Mouse (Mus musculus): ENCODE measurements around the gene Map3k21. TPM values are rescaled to one million over a fixed set of nuclear protein-coding genes. Genes with fewer than 3 reads are reported as not detected.
A peak's percentile ranks its signal among the peaks of the same experiment; 100 is the strongest.

Map3k21 gene
- total and polyA plus RNA-seq, 2 experiments from 2014 or later: 0.85 to 2.3 TPM

DNA sequence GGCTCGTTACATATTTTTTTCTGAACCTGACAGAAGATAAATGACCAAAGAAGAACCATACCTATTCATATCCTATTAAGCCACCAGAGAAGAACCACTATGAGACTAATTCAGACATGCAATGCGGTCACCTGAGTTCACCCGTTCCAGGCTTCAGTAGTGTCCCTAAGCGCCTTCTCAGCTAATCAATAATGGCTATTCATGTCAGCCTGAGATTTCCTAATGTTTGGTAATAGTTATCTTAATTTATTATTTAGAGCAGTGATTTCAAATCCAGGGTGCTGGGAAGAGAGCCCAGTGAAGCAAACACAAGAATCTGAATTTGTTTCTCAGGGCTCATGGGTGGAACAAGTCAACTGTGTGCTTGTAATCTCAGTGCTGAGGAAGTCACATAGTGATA, 73.9 kb downstream of the Map3k21 start:
- DNase-seq (no peak), ATAC-seq (no peak)
- Histone ChIP-seq H3K4me2 (ENCODE audit: low read depth) (no peak overlapping the region), H3K4me3 (ENCODE audit: low read depth, low read length) (no peak overlapping the region), H3K27ac (ENCODE audit: low read depth, low read length) (no peak overlapping the region), H3K9ac (no peak overlapping the region), H3K27me3 (ENCODE audit: insufficient read depth, low read length) (no peaks in the 10 kb centered on the region), H3K36me3 (ENCODE audit: insufficient read depth) (no peaks in the 10 kb centered on the region), H3K9me3 (ENCODE audit: low read length) (no peaks in the 10 kb centered on the region), H3K4me1 (ENCODE audit: insufficient read depth) (peaks cover 2% of the 10 kb centered on the region; the same call in 1 of the 2 replicates)
- 92% methylated on average over 4 of the region's 4 CpGs for WGBS
- no peak for TF ChIP-seq CTCF (IDR thresholded peaks at IDR 0.05; ENCODE audit: low read depth)

GRCm38 (mm10) chr8:125985364-125985763, 75.1 kb downstream of the Map3k21 start:
- no peak overlapping the region for H3K4me2 ChIP-seq (ENCODE audit: low read depth)
- WGBS: 56% methylated on average over 2 of the region's 2 CpGs
- no peaks in the 10 kb centered on the region for H3K9me3 ChIP-seq (ENCODE audit: low read length)
- H3K36me3 ChIP-seq (ENCODE audit: insufficient read depth): no peaks in the 10 kb centered on the region
- no peak for TF ChIP-seq CTCF (IDR thresholded peaks at IDR 0.05; ENCODE audit: low read depth)
- no peak overlapping the region for H3K9ac ChIP-seq
- DNase-seq (peak; percentile 50), ATAC-seq (peak; percentile 79)
- H3K27ac ChIP-seq (ENCODE audit: low read depth, low read length): peak overlapping the region; percentile 62
- H3K27me3 ChIP-seq (ENCODE audit: insufficient read depth, low read length): no peaks in the 10 kb centered on the region
- peaks cover 2% of the 10 kb centered on the region; the same call in 1 of the 2 replicates for H3K4me1 ChIP-seq (ENCODE audit: insufficient read depth)
- no peak overlapping the region for H3K4me3 ChIP-seq (ENCODE audit: low read depth, low read length)

- H3K27me3 ChIP-seq (ENCODE audit: insufficient read depth, low read length): no peaks in the 10 kb centered on the region
- no peaks in the 10 kb centered on the region for H3K9me3 ChIP-seq (ENCODE audit: low read length)
- DNase-seq: no peak
- peaks cover 2% of the 10 kb centered on the region; the same call in 1 of the 2 replicates for H3K4me1 ChIP-seq (ENCODE audit: insufficient read depth)
- no peak; the same call in 1 of the 2 replicates for ATAC-seq
- no peak overlapping the region for H3K4me3 ChIP-seq (ENCODE audit: low read depth, low read length)
- H3K27ac ChIP-seq (ENCODE audit: low read depth, low read length): no peak overlapping the region
- no peak overlapping the region for H3K4me2 ChIP-seq (ENCODE audit: low read depth)
- no peak for TF ChIP-seq CTCF (IDR thresholded peaks at IDR 0.05; ENCODE audit: low read depth)
- no peaks in the 10 kb centered on the region for H3K36me3 ChIP-seq (ENCODE audit: insufficient read depth)
- H3K9ac ChIP-seq: no peak overlapping the region
- WGBS: 20% methylated on average over 6 of the region's 6 CpGs
These were observed 76.8 kb downstream of the Map3k21 start for GRCm38 (mm10) chr8:125986999-125987589.

- no peaks in the 10 kb centered on the region; the same call in 1 of the 2 replicates for H3K27me3 ChIP-seq (ENCODE audit: insufficient read depth, low read length)
- H3K4me2 ChIP-seq (ENCODE audit: low read depth): no peak overlapping the region
- ATAC-seq (no peak), DNase-seq (no peak)
- H3K4me1 ChIP-seq (ENCODE audit: insufficient read depth): peaks cover 2% of the 10 kb centered on the region; the same call in 1 of the 2 replicates
- 53% methylated on average over 2 of the region's 2 CpGs for WGBS
- H3K9me3 ChIP-seq (ENCODE audit: low read length): no peaks in the 10 kb centered on the region
- no peak overlapping the region for H3K4me3 ChIP-seq (ENCODE audit: low read depth, low read length)
- TF ChIP-seq CTCF (IDR thresholded peaks at IDR 0.05; ENCODE audit: low read depth): no peak
- H3K9ac ChIP-seq: no peak overlapping the region
- no peak overlapping the region for H3K27ac ChIP-seq (ENCODE audit: low read depth, low read length)
- H3K36me3 ChIP-seq (ENCODE audit: insufficient read depth): no peaks in the 10 kb centered on the region
These were observed 77.7 kb downstream of the Map3k21 start for GRCm38 (mm10) chr8:125987996-125988395.

GRCm38 (mm10) chr8:125993636-125994035, 83.4 kb downstream of the Map3k21 start:
- 77% methylated on average over 9 of the region's 9 CpGs for WGBS
- no peak overlapping the region for H3K4me3 ChIP-seq (ENCODE audit: low read depth, low read length)
- no peak for TF ChIP-seq CTCF (IDR thresholded peaks at IDR 0.05; ENCODE audit: low read depth)
- no peak overlapping the region for H3K27ac ChIP-seq (ENCODE audit: low read depth, low read length)
- H3K9ac ChIP-seq: no peak overlapping the region
- ATAC-seq (no peak), DNase-seq (no peak)
- H3K27me3 ChIP-seq (ENCODE audit: insufficient read depth, low read length): no peaks in the 10 kb centered on the region; the same call in 1 of the 2 replicates
- H3K4me2 ChIP-seq (ENCODE audit: low read depth): no peak overlapping the region
- peaks cover 22% of the 10 kb centered on the region for H3K4me1 ChIP-seq (ENCODE audit: insufficient read depth)
- H3K9me3 ChIP-seq (ENCODE audit: low read length): no peaks in the 10 kb centered on the region
- H3K36me3 ChIP-seq (ENCODE audit: insufficient read depth): no peaks in the 10 kb centered on the region

DNA sequence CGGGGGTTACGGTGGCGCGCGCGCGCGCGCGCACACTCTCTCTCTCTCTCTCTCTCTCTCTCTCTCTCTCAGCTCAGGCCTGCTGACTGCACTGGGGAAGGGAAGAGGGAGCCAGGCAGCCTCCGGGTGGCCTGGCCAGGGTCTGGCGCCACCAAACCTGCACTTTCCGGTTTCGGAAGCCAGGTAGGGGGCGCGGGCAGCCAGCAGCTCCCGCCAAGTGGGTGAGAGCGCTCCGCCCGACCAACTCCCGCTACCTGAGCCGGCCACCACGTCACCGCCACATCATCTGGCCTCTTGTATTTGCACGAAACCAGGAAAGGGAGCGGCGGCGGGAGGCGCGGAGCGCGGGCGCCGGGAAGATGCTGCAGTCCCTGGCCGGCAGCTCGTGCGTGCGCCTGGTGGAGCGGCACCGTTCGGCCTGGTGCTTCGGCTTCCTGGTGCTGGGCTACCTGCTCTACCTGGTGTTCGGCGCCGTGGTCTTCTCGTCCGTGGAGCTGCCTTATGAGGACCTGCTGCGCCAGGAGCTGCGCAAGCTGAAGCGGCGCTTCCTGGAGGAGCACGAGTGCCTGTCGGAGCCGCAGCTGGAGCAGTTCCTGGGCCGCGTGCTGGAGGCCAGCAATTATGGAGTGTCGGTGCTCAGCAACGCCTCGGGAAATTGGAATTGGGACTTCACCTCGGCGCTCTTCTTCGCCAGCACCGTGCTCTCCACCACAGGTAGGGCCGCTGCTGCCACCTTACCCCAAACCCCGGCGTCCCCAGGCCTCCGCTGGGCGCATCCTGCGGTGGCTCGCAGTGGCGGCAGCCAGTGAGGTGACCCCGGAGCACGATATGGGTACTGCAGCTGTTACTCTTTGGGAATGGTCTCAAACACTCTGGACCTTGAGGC, 85.1 kb downstream of the Map3k21 start, which contains the start of gene Kcnk1:
Kcnk1 (plus strand) TSS at position 70 of the 886 bp plus-strand sequence.
- 2% methylated on average over 73 of the region's 73 CpGs for WGBS
- peak; percentile 86 for ATAC-seq
- H3K4me2 ChIP-seq (ENCODE audit: low read depth): peak within 1 kb of the TSS; percentile 82
- no peaks in the 10 kb centered on the region for H3K9me3 ChIP-seq (ENCODE audit: low read length)
- DNase-seq: peak; percentile 73
- peak within 1 kb of the TSS; percentile 83 for H3K27ac ChIP-seq (ENCODE audit: low read depth, low read length)
- H3K9ac ChIP-seq: peak within 1 kb of the TSS; percentile 84
- TF ChIP-seq CTCF (IDR thresholded peaks at IDR 0.05; ENCODE audit: low read depth): peak; percentile 27; the same call in 1 of the 2 replicates
- no peaks in the 10 kb centered on the region for H3K36me3 ChIP-seq (ENCODE audit: insufficient read depth)
- H3K27me3 ChIP-seq (ENCODE audit: insufficient read depth, low read length): no peaks in the 10 kb centered on the region; the same call in 1 of the 2 replicates
- peak within 1 kb of the TSS; percentile 64 for H3K4me3 ChIP-seq (ENCODE audit: low read depth, low read length)
- peaks cover 22% of the 10 kb centered on the region for H3K4me1 ChIP-seq (ENCODE audit: insufficient read depth)
